Mouse (Mus musculus) layer of hippocampus, adult 2 months (tissue): ENCODE measurements around the gene Ccdc61. TPM values are rescaled to one million over a fixed set of nuclear protein-coding genes. Genes with fewer than 3 reads are reported as not detected.

Source experiments
- DNase-seq, 2 experiments: peaks; one replicate each; pipeline ENCODE4 v3.0.0; 2022; ENCODE audit warnings: low spot score in 2 of 2
- H3K27ac ChIP-seq: fragments of 200-600 bp; 2 replicates; pipeline ENCODE4 v1.8.1; 2022
- H3K4me3 ChIP-seq: fragments of 200-600 bp; 2 replicates; pipeline ENCODE4 v1.8.1; 2022; ENCODE audit warnings: mild to moderate bottlenecking
- CTCF ChIP-seq: fragments of 200-600 bp; conservative IDR thresholded peaks from 2 replicates; pipeline ENCODE4 v1.8.1; 2022; ENCODE audit warnings: antibody characterized with exemption, mild to moderate bottlenecking, moderate library complexity
- total RNA-seq, 2 experiments: library from RNA; stranded (reverse); gene quantifications; 2 replicates each; pipeline ENCODE4 v1.2.3; 2021

Ccdc61 gene
- total RNA-seq, 2 experiments from 2014 or later, result 10.9 to 12.6 TPM

- peak overlapping the region; percentile 82 for H3K4me3 ChIP-seq
- TF ChIP-seq CTCF, result no peak
- H3K27ac ChIP-seq, result peak overlapping the region; percentile 97
- peak in 1 of 2 experiments; percentile 33 for DNase-seq
Observed at GRCm38 (mm10) chr7:18926041-18926790, 16.0 kb upstream of the Ccdc61 start.

GRCm38 (mm10) chr7:18925162-18925938 lies 15.1 kb upstream of the Ccdc61 start, which contains the start of gene Nova2:
Nova2 (plus strand) TSS chr7:18925888.
- peak; percentile 95 to 97 for DNase-seq
- TF ChIP-seq CTCF, result peak; percentile 68
- Histone ChIP-seq H3K27ac (peak within 1 kb of the TSS; percentile 99), H3K4me3 (peak within 1 kb of the TSS; percentile 82)

- peak overlapping the region; percentile 99 for H3K27ac ChIP-seq
Observed at GRCm38 (mm10) chr7:18924321-18924720, 14.1 kb upstream of the Ccdc61 start.

GRCm38 (mm10) chr7:18923711-18924191 lies 13.5 kb upstream of the Ccdc61 start:
- H3K4me3 ChIP-seq, result peak overlapping the region; percentile 46
- DNase-seq, result peak in 1 of 2 experiments; percentile 55
- peak overlapping the region; percentile 99 for H3K27ac ChIP-seq
- no peak for TF ChIP-seq CTCF

More at GRCm38 (mm10) chr7:18924321-18924720, 14.1 kb upstream of the Ccdc61 start:
- TF ChIP-seq CTCF, result no peak
- no peak overlapping the region for H3K4me3 ChIP-seq
- no peak for DNase-seq

GRCm38 (mm10) chr7:18923267-18923666 lies 13.1 kb upstream of the Ccdc61 start:
- peak in 1 of 2 experiments; percentile 25 for DNase-seq
- Histone ChIP-seq H3K4me3 (peak overlapping the region; percentile 46), H3K27ac (peak overlapping the region; percentile 99)
- TF ChIP-seq CTCF, result no peak

GRCm38 (mm10) chr7:18922807-18923206 lies 12.6 kb upstream of the Ccdc61 start:
- no peak for TF ChIP-seq CTCF
- DNase-seq, result peak; percentile 86 to 94
- Histone ChIP-seq H3K4me3 (peak overlapping the region; percentile 46), H3K27ac (peak overlapping the region; percentile 99)

GRCm38 (mm10) chr7:18921069-18921468 lies 10.9 kb upstream of the Ccdc61 start:
- Histone ChIP-seq H3K4me3 (peak overlapping the region; percentile 8; the same call in 1 of the 2 replicates), H3K27ac (peak overlapping the region; percentile 95)
- peak; percentile 62 to 88 for DNase-seq
- no peak for TF ChIP-seq CTCF

- no peak for DNase-seq
- Histone ChIP-seq H3K4me3 (no peak overlapping the region), H3K27ac (no peak overlapping the region)
- TF ChIP-seq CTCF, result no peak
Observed at GRCm38 (mm10) chr7:18917931-18918330, 7.7 kb upstream of the Ccdc61 start.

- no peak overlapping the region for H3K4me3 ChIP-seq
- no peak for DNase-seq
- no peak overlapping the region for H3K27ac ChIP-seq
- TF ChIP-seq CTCF, result peak; percentile 31
Observed at GRCm38 (mm10) chr7:18916254-18916653, 6.0 kb upstream of the Ccdc61 start.

- Histone ChIP-seq H3K27ac (peak overlapping the region; percentile 72), H3K4me3 (peak overlapping the region; percentile 86)
- TF ChIP-seq CTCF, result no peak
- DNase-seq, result no peak
Observed at GRCm38 (mm10) chr7:18909797-18910196, 418 bp downstream of the Ccdc61 start.

GRCm38 (mm10) chr7:18904971-18905370 lies 5.2 kb downstream of the Ccdc61 start:
- Histone ChIP-seq H3K27ac (no peak overlapping the region), H3K4me3 (no peak overlapping the region)
- TF ChIP-seq CTCF, result no peak
- no peak for DNase-seq

GRCm38 (mm10) chr7:18902486-18902885 lies 7.7 kb downstream of the Ccdc61 start:
- peak; percentile 47 for TF ChIP-seq CTCF
- Histone ChIP-seq H3K4me3 (no peak overlapping the region), H3K27ac (no peak overlapping the region)

GRCm38 (mm10) chr7:18900513-18900912 lies 9.7 kb downstream of the Ccdc61 start:
- no peak for DNase-seq
- H3K27ac ChIP-seq, result no peak overlapping the region
- H3K4me3 ChIP-seq, result no peak overlapping the region
- TF ChIP-seq CTCF, result no peak

More at GRCm38 (mm10) chr7:18902486-18902885, 7.7 kb downstream of the Ccdc61 start:
- DNase-seq, result no peak
